ENCODE assay signal across 24 mouse cellular contexts in genomic region chr4:100194136-100194535, GRCm38 (mm10).
"Had no signal": no experiment of that assay in that cellular context is flagged by ENCODE, and none has a peak within 500 bp of the region (broad histone marks: within the 10 kb centered on the region; RNA-seq: fewer than 3 reads in every experiment).

No protein-coding gene starts in this region.

- H3K27me3 ChIP-seq: heart, embryonic 13.5 days; heart, embryonic 15.5 days; hindbrain, embryonic 13.5 days; hindbrain, embryonic 15.5 days; kidney, embryonic 15.5 days; limb, embryonic 15.5 days; liver, embryonic 12.5 days had no signal

- DNase-seq: gastrocnemius, postnatal 14 days; gastrocnemius, postnatal 36 days; heart, adult 18-20 months; heart, postnatal 14 days; heart, postnatal 36 days; kidney, adult 11 months; kidney, adult 2 months; kidney, adult 9 months; kidney, postnatal 14 days; kidney, postnatal 36 days; layer of hippocampus, postnatal 36 days; left cerebral cortex, postnatal 4 days had no signal

- ATAC-seq: hindbrain, postnatal 0 days; intestine, embryonic 16.5 days; liver, embryonic 12.5 days had no signal

- H3K27ac ChIP-seq: heart, embryonic 10.5 days; heart, embryonic 13.5 days; heart, embryonic 15.5 days; hindbrain, embryonic 13.5 days; hindbrain, embryonic 15.5 days; hindbrain, postnatal 0 days; kidney, embryonic 15.5 days; kidney, postnatal 0 days; limb, embryonic 13.5 days; limb, embryonic 15.5 days; liver, embryonic 12.5 days had no signal

- H3K4me3 ChIP-seq: heart, embryonic 10.5 days; heart, embryonic 13.5 days; heart, embryonic 15.5 days; hindbrain, embryonic 13.5 days; hindbrain, embryonic 15.5 days; kidney, embryonic 15.5 days; limb, embryonic 13.5 days; limb, embryonic 15.5 days; liver, embryonic 12.5 days had no signal

- H3K4me1 ChIP-seq: hindbrain, embryonic 13.5 days; limb, embryonic 15.5 days; liver, embryonic 12.5 days had no signal

- H3K4me2 ChIP-seq: heart, embryonic 13.5 days; heart, embryonic 15.5 days; hindbrain, embryonic 13.5 days; hindbrain, embryonic 15.5 days; kidney, embryonic 15.5 days; limb, embryonic 13.5 days; limb, embryonic 15.5 days; liver, embryonic 12.5 days had no signal

- H3K9me3 ChIP-seq: heart, embryonic 10.5 days; heart, embryonic 13.5 days; heart, embryonic 15.5 days; hindbrain, embryonic 13.5 days; hindbrain, embryonic 15.5 days; kidney, embryonic 15.5 days; limb, embryonic 13.5 days; limb, embryonic 15.5 days; liver, embryonic 12.5 days had no signal

- H3K36me3 ChIP-seq: heart, embryonic 10.5 days; heart, embryonic 13.5 days; heart, embryonic 15.5 days; hindbrain, embryonic 13.5 days; hindbrain, embryonic 15.5 days; kidney, embryonic 15.5 days; limb, embryonic 13.5 days; limb, embryonic 15.5 days; liver, embryonic 12.5 days had no signal

- H3K9ac ChIP-seq: heart, embryonic 13.5 days; heart, embryonic 15.5 days; hindbrain, embryonic 13.5 days; hindbrain, embryonic 15.5 days; kidney, embryonic 15.5 days; limb, embryonic 13.5 days; limb, embryonic 15.5 days; liver, embryonic 12.5 days had no signal
